Mouse (Mus musculus) lung, embryonic 14.5 days (tissue): ENCODE results near the gene Galnt10. TPM values are rescaled to one million over a fixed set of nuclear protein-coding genes. Genes with fewer than 3 reads are reported as not detected.

Experiments
- ATAC-seq: fragments of 200-750 bp; cut with Nextera tagmentation; 2 replicates; pipeline ENCODE4 v1.8.0; 2017; ENCODE audit warnings: mild to moderate bottlenecking, moderate TSS enrichment, moderate library complexity; ENCODE audit not compliant: insufficient read depth
- DNase-seq: peaks from one replicate; pipeline ENCODE4 v3.0.0-alpha.2; 2015
- H3K27ac ChIP-seq: fragments of 300-500 bp; sonication (generic); 2 replicates; pipeline ENCODE4 v1.5.1; 2014; ENCODE audit warnings: low read depth, mild to moderate bottlenecking, moderate library complexity
- H3K27me3 ChIP-seq: fragments of 300-500 bp; sonication (generic); 2 replicates; pipeline ENCODE4 v1.6.1; 2014; ENCODE audit warnings: low read length, control low read depth; ENCODE audit not compliant: insufficient read depth
- H3K36me3 ChIP-seq: fragments of 300-500 bp; sonication (generic); 2 replicates; pipeline ENCODE4 v1.6.1; 2014; ENCODE audit warnings: control low read depth; ENCODE audit not compliant: insufficient read depth
- H3K4me1 ChIP-seq: fragments of 300-500 bp; sonication (generic); 2 replicates; pipeline ENCODE4 v1.6.1; 2014; ENCODE audit warnings: antibody characterized with exemption, control low read depth; ENCODE audit not compliant: insufficient read depth
- H3K4me2 ChIP-seq: fragments of 300-500 bp; sonication (generic); 2 replicates; pipeline ENCODE4 v1.6.1; 2014; ENCODE audit warnings: mild to moderate bottlenecking
- H3K4me3 ChIP-seq: fragments of 300-500 bp; sonication (generic); 2 replicates; pipeline ENCODE4 v1.5.1; 2014; ENCODE audit warnings: low read depth, low read length
- H3K9ac ChIP-seq: fragments of 300-500 bp; sonication (generic); 2 replicates; pipeline ENCODE4 v1.6.1; 2014
- H3K9me3 ChIP-seq: fragments of 300-500 bp; sonication (generic); 2 replicates; pipeline ENCODE4 v1.6.1; 2016; ENCODE audit warnings: low read depth, low read length, control low read depth
- CTCF ChIP-seq: IDR thresholded peaks from 2 replicates; pipeline ENCODE4 v1.5.1; 2016; ENCODE audit warnings: antibody characterized with exemption, low read depth
- WGBS: fragments of 180-500 bp; shearing (Covaris S2); extraction: QIAGEN DNeasy Blood & Tissue Kit; methylation state at CpG from one replicate; pipeline ENCODE4 v1.1.7; 2014; 5-methylcytosine and 5-hydroxymethylcytosine counted together
- polyA plus RNA-seq: library from polyadenylated mRNA; unstranded; fragments of >200 nt; fragmentation: Nextera tagmentation; extraction: Ambion mirVana; gene quantifications from 2 replicates; pipeline ENCODE4 v1.2.1, GENCODE M21; 2014

The Galnt10 gene
- polyA plus RNA-seq, 1 experiment from 2014 or later = 11.9 TPM

GRCm38 (mm10) chr11:57800971-57801765 lies 155.9 kb downstream of the Galnt10 start, which contains the start of gene Sap30l:
Gene Sap30l (plus strand): TSS chr11:57801637.
- Histone ChIP-seq H3K36me3 (0 out of 2 replicates have a peak, but pooled peaks cover under 1% of the 10 kb centered on the region), H3K27ac (peak within 1 kb of the TSS; percentile 65), H3K27me3 (no peaks in the 10 kb centered on the region), H3K9me3 (no peaks in the 10 kb centered on the region), H3K4me3 (peak within 1 kb of the TSS; percentile 92), H3K4me2 (peak within 1 kb of the TSS; percentile 95), H3K4me1 (peaks cover 10% of the 10 kb centered on the region), H3K9ac (peak within 1 kb of the TSS; percentile 83)
- peak; percentile 99 for DNase-seq
- under 1% methylated on average over 63 of the region's 66 CpGs for WGBS
- ATAC-seq = peak; percentile 97
- no peak for TF ChIP-seq CTCF

- H3K27ac ChIP-seq = peak overlapping the region; percentile 65
- peaks cover 10% of the 10 kb centered on the region for H3K4me1 ChIP-seq
- H3K4me2 ChIP-seq = peak overlapping the region; percentile 95
- DNase-seq (peak; percentile 73), ATAC-seq (peak; percentile 69)
- H3K4me3 ChIP-seq = peak overlapping the region; percentile 92
- TF ChIP-seq CTCF = no peak
- H3K9ac ChIP-seq = peak overlapping the region; percentile 83
- no peaks in the 10 kb centered on the region for H3K9me3 ChIP-seq
- H3K27me3 ChIP-seq = no peaks in the 10 kb centered on the region
- under 1% methylated on average over 79 of the region's 85 CpGs for WGBS
- H3K36me3 ChIP-seq = 0 out of 2 replicates have a peak, but pooled peaks cover 8% of the 10 kb centered on the region
Measured at GRCm38 (mm10) chr11:57801766-57802510, 156.7 kb downstream of the Galnt10 start.

- ATAC-seq (no peak), DNase-seq (no peak)
- 0 out of 2 replicates have a peak, but pooled peaks cover 10% of the 10 kb centered on the region for H3K36me3 ChIP-seq
- no peaks in the 10 kb centered on the region for H3K9me3 ChIP-seq
- WGBS = under 1% methylated on average over 18 of the region's 18 CpGs
- peak overlapping the region; percentile 83 for H3K9ac ChIP-seq
- H3K4me2 ChIP-seq = peak overlapping the region; percentile 95
- H3K27me3 ChIP-seq = no peaks in the 10 kb centered on the region
- H3K27ac ChIP-seq = no peak overlapping the region
- peak overlapping the region; percentile 92 for H3K4me3 ChIP-seq
- H3K4me1 ChIP-seq = peaks cover 10% of the 10 kb centered on the region
- no peak for TF ChIP-seq CTCF
Measured at GRCm38 (mm10) chr11:57802511-57802870, 157.2 kb downstream of the Galnt10 start.

GRCm38 (mm10) chr11:57805047-57805446 lies 159.8 kb downstream of the Galnt10 start:
- 70% methylated on average over 3 of the region's 3 CpGs for WGBS
- no peak overlapping the region for H3K9ac ChIP-seq
- TF ChIP-seq CTCF = no peak
- DNase-seq (no peak), ATAC-seq (no peak)
- no peak overlapping the region for H3K4me3 ChIP-seq
- no peaks in the 10 kb centered on the region for H3K27me3 ChIP-seq
- peaks cover 10% of the 10 kb centered on the region for H3K4me1 ChIP-seq
- H3K27ac ChIP-seq = no peak overlapping the region
- no peaks in the 10 kb centered on the region for H3K9me3 ChIP-seq
- H3K4me2 ChIP-seq = no peak overlapping the region
- peaks cover 29% of the 10 kb centered on the region for H3K36me3 ChIP-seq

GRCm38 (mm10) chr11:57809017-57809731 lies 163.9 kb downstream of the Galnt10 start:
- Histone ChIP-seq H3K4me2 (no peak overlapping the region), H3K36me3 (peaks cover 49% of the 10 kb centered on the region), H3K27me3 (no peaks in the 10 kb centered on the region), H3K4me3 (no peak overlapping the region), H3K9ac (no peak overlapping the region), H3K27ac (no peak overlapping the region), H3K4me1 (no peaks in the 10 kb centered on the region), H3K9me3 (no peaks in the 10 kb centered on the region)
- no peak for TF ChIP-seq CTCF
- DNase-seq (peak; percentile 52), ATAC-seq (no peak)
- 86% methylated on average over 17 of the region's 17 CpGs for WGBS

GRCm38 (mm10) chr11:57809732-57810098 lies 164.5 kb downstream of the Galnt10 start:
- H3K27me3 ChIP-seq = no peaks in the 10 kb centered on the region
- no peak overlapping the region for H3K4me3 ChIP-seq
- H3K4me2 ChIP-seq = no peak overlapping the region
- no peak for DNase-seq
- 84% methylated on average over 8 of the region's 8 CpGs for WGBS
- no peak for TF ChIP-seq CTCF
- no peak overlapping the region for H3K27ac ChIP-seq
- no peaks in the 10 kb centered on the region for H3K9me3 ChIP-seq
- peaks cover 49% of the 10 kb centered on the region for H3K36me3 ChIP-seq
- H3K4me1 ChIP-seq = no peaks in the 10 kb centered on the region
- no peak overlapping the region for H3K9ac ChIP-seq
- ATAC-seq = no peak

- no peak overlapping the region for H3K9ac ChIP-seq
- H3K9me3 ChIP-seq = no peaks in the 10 kb centered on the region
- DNase-seq = no peak
- TF ChIP-seq CTCF = no peak
- H3K27me3 ChIP-seq = no peaks in the 10 kb centered on the region
- no peak overlapping the region for H3K4me3 ChIP-seq
- H3K27ac ChIP-seq = no peak overlapping the region
- no peaks in the 10 kb centered on the region for H3K4me1 ChIP-seq
- 74% methylated on average over 7 of the region's 7 CpGs for WGBS
- H3K4me2 ChIP-seq = no peak overlapping the region
- ATAC-seq = no peak
- H3K36me3 ChIP-seq = peaks cover 49% of the 10 kb centered on the region
Measured at GRCm38 (mm10) chr11:57811006-57811405, 165.8 kb downstream of the Galnt10 start.
